18 mouse cellular contexts compared by ENCODE assay signal in the genomic region with DNA sequence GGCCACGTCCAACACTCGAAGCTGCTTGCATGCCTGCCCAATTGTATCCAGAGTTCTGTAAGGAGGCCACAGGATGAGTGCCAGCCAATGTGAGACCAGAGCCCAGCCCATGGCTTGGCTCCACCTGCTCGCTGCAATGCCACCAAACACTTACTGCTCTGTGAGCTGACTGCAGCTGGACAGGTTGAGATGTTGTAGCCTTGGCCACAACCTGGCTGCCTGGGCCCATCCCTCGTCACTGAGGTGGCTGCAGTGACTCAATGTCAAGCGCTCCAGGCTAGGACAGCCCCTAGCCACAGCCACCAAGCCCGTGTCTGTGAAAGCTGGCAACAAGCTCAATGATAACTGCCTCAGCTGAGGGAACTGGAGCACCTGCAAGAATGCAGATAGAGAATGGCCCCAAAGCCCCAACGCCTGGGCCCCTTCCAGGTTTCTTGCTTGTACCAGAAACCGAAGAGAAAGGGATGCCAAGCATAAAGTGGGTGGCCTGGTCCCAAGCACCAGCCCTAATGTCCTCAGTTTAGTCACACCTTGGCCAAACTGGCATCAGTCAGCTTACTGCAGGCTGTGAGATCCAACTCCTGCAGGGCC. TPM values are rescaled to one million over a fixed set of nuclear protein-coding genes. Genes with fewer than 3 reads are reported as not detected.
DNase-seq lines count a peak whose midpoint lies in the region; ATAC-seq and TF ChIP-seq lines count a peak whose summit lies in the region.
"Had no signal": no experiment of that assay in that cellular context is flagged by ENCODE, and none has a peak within 500 bp of the region (broad histone marks: within the 10 kb centered on the region; RNA-seq: fewer than 3 reads in every experiment).

No protein-coding gene starts in this region.

- ATAC-seq in megakaryocyte, adult 5-6 weeks (ENCODE audit: poor library complexity, severe bottlenecking), result no peak
- peak; percentile 60 for ATAC-seq in liver, embryonic 15.5 days (ENCODE audit: insufficient read depth)
- no peak for ATAC-seq in forebrain, embryonic 11.5 days (replicated peaks; ENCODE audit: low FRiP score)
- ATAC-seq: activated CD4-positive, CD25-positive, alpha-beta regulatory T cell, adult 4 months; forebrain, embryonic 16.5 days; hindbrain, postnatal 0 days had no signal

- no peaks in the 10 kb centered on the region for H3K9me3 ChIP-seq in megakaryocyte, embryonic 14.5 days
- peaks cover 3% of the 10 kb centered on the region for H3K9me3 ChIP-seq in erythroblast, embryonic 14.5 days (ENCODE audit: control insufficient read depth, low read length)
- H3K9me3 ChIP-seq in liver, embryonic 15.5 days (replicated peaks), result no peaks in the 10 kb centered on the region
- H3K9me3 ChIP-seq in forebrain, embryonic 11.5 days (ENCODE audit: control insufficient read depth, low read length), result no peaks in the 10 kb centered on the region
- no peaks in the 10 kb centered on the region for H3K9me3 ChIP-seq in midbrain, embryonic 10.5 days (replicated peaks)
- H3K9me3 ChIP-seq: limb, embryonic 10.5 days; lung, embryonic 15.5 days had no signal

- no peak for TF ChIP-seq CTCF in cerebellum, adult 2 months (IDR thresholded peaks at IDR 0.05; ENCODE audit: borderline replicate concordance, insufficient read depth, low read depth, low read length)

- H3K27me3 ChIP-seq in cerebellum, adult 2 months (ENCODE audit: control insufficient read depth, insufficient read depth, low read length), result no peaks in the 10 kb centered on the region
- no peaks in the 10 kb centered on the region for H3K27me3 ChIP-seq in megakaryocyte, embryonic 14.5 days (replicated peaks)
- H3K27me3 ChIP-seq in erythroblast, embryonic 14.5 days (ENCODE audit: control insufficient read depth), result no peaks in the 10 kb centered on the region
- H3K27me3 ChIP-seq in liver, embryonic 15.5 days, result no peaks in the 10 kb centered on the region
- H3K27me3 ChIP-seq in forebrain, embryonic 11.5 days (ENCODE audit: control insufficient read depth, insufficient read depth, low read length), result no peaks in the 10 kb centered on the region
- H3K27me3 ChIP-seq in midbrain, embryonic 10.5 days (ENCODE audit: low read depth, poor library complexity, severe bottlenecking), result no peaks in the 10 kb centered on the region
- H3K27me3 ChIP-seq: lung, embryonic 15.5 days had no signal

- peak overlapping the region; percentile 35; the same call in 1 of the 2 replicates for H3K9ac ChIP-seq in liver, embryonic 15.5 days
- no peak overlapping the region for H3K9ac ChIP-seq in forebrain, embryonic 11.5 days (ENCODE audit: low read length)
- H3K9ac ChIP-seq: lung, embryonic 15.5 days had no signal

- peak; percentile 60 to 69 for DNase-seq in cerebellum, adult 2 months
- no peak for DNase-seq in cerebellum, postnatal 14 days
- DNase-seq in forebrain, embryonic 11.5 days (ENCODE audit: low spot score), result no peak
- no peak for DNase-seq in midbrain, embryonic 10.5 days (ENCODE audit: low spot score)
- DNase-seq: adrenal gland, postnatal 36 days; kidney, adult 9 months; right cerebral cortex, postnatal 14 days had no signal

- peak overlapping the region; percentile 54 for H3K4me2 ChIP-seq in liver, embryonic 15.5 days
- H3K4me2 ChIP-seq in forebrain, embryonic 11.5 days (ENCODE audit: low read depth, low read length, severe bottlenecking), result no peak overlapping the region
- H3K4me2 ChIP-seq: lung, embryonic 15.5 days had no signal

- peaks cover 59% of the 10 kb centered on the region for H3K4me1 ChIP-seq in cerebellum, adult 2 months (ENCODE audit: control insufficient read depth, insufficient read depth, low read length)
- peaks cover 95% of the 10 kb centered on the region for H3K4me1 ChIP-seq in megakaryocyte, embryonic 14.5 days
- H3K4me1 ChIP-seq in erythroblast, embryonic 14.5 days (ENCODE audit: control insufficient read depth), result peaks cover 77% of the 10 kb centered on the region
- H3K4me1 ChIP-seq in liver, embryonic 15.5 days (replicated peaks), result peaks cover 51% of the 10 kb centered on the region
- no peaks in the 10 kb centered on the region for H3K4me1 ChIP-seq in forebrain, embryonic 11.5 days (replicated peaks; ENCODE audit: control insufficient read depth, insufficient read depth, low read length)
- 0 out of 2 replicates have a peak, but pooled peaks cover 4% of the 10 kb centered on the region for H3K4me1 ChIP-seq in midbrain, embryonic 10.5 days
- H3K4me1 ChIP-seq: limb, embryonic 10.5 days had no signal

- no peak for TF ChIP-seq POLR2A in cerebellum, adult 2 months (IDR thresholded peaks at IDR 0.05; ENCODE audit: borderline replicate concordance, insufficient read depth, low read length)

- peaks cover 99% of the 10 kb centered on the region for H3K36me3 ChIP-seq in megakaryocyte, embryonic 14.5 days (replicated peaks; ENCODE audit: low read length)
- peaks cover 100% of the 10 kb centered on the region for H3K36me3 ChIP-seq in erythroblast, embryonic 14.5 days (ENCODE audit: control insufficient read depth)
- peaks cover 100% of the 10 kb centered on the region for H3K36me3 ChIP-seq in liver, embryonic 15.5 days (replicated peaks)
- H3K36me3 ChIP-seq in forebrain, embryonic 11.5 days (ENCODE audit: control insufficient read depth, insufficient read depth, low read length), result peaks cover under 1% of the 10 kb centered on the region; the same call in 1 of the 2 replicates
- peaks cover 98% of the 10 kb centered on the region for H3K36me3 ChIP-seq in midbrain, embryonic 10.5 days

- H3K27ac ChIP-seq in cerebellum, adult 2 months (ENCODE audit: insufficient read depth, low read length), result no peak overlapping the region
- H3K27ac ChIP-seq in liver, embryonic 15.5 days (replicated peaks), result peak overlapping the region; percentile 60
- no peak overlapping the region for H3K27ac ChIP-seq in forebrain, embryonic 11.5 days (ENCODE audit: low read depth, low read length)
- H3K27ac ChIP-seq in midbrain, embryonic 10.5 days (replicated peaks), result no peak overlapping the region
- H3K27ac ChIP-seq: gastrocnemius, adult 2 months; hindbrain, postnatal 0 days; limb, embryonic 10.5 days; lung, embryonic 15.5 days had no signal

- 42% methylated on average over 8 of the region's 8 CpGs for WGBS in cerebellum, adult 2 months
- WGBS in liver, embryonic 15.5 days (ENCODE audit: insufficient replicate concordance), result 52% methylated on average over 8 of the region's 8 CpGs
- WGBS in forebrain, embryonic 11.5 days, result 84% methylated on average over 8 of the region's 8 CpGs
- WGBS in midbrain, embryonic 10.5 days, result 95% methylated on average over 8 of the region's 8 CpGs

- no peak overlapping the region for H3K4me3 ChIP-seq in cerebellum, adult 2 months (replicated peaks; ENCODE audit: insufficient read depth, low read depth, low read length)
- H3K4me3 ChIP-seq in megakaryocyte, embryonic 14.5 days (replicated peaks), result peak overlapping the region; percentile 59
- peak overlapping the region; percentile 16 for H3K4me3 ChIP-seq in erythroblast, embryonic 14.5 days (replicated peaks)
- H3K4me3 ChIP-seq in liver, embryonic 15.5 days (replicated peaks), result no peak overlapping the region
- no peak overlapping the region for H3K4me3 ChIP-seq in forebrain, embryonic 11.5 days (ENCODE audit: low read depth, low read length)
- H3K4me3 ChIP-seq in midbrain, embryonic 10.5 days, result no peak overlapping the region
- H3K4me3 ChIP-seq: gastrocnemius, adult 2 months; limb, embryonic 10.5 days; lung, embryonic 15.5 days; myocyte had no signal

RNA-seq across cellular contexts. Expression of a gene that starts 7.6 kb away (rescaled TPM):
- polyA plus RNA-seq in cerebellum, adult 2 months (2012; rRNA removed), result 12.4 and 15.2 TPM in 2 replicates
- 0.63 TPM in 1 of 2 replicates, not detected in the other for polyA plus RNA-seq in megakaryocyte, embryonic 14.5 days (2012; ENCODE audit: insufficient read depth, low replicate concordance)
- total RNA-seq in megakaryocyte, adult 5-6 weeks (2015), result 0.46 and 0.58 TPM in 2 replicates
- 0.20 and 0.51 TPM in 2 replicates for total RNA-seq in megakaryocyte, adult 5-6 weeks (2017)
- polyA plus RNA-seq in erythroblast, embryonic 14.5 days (2012), result 0.97 and 1.1 TPM in 2 replicates
- 3.4 and 4.4 TPM in 2 replicates for polyA plus RNA-seq in liver, embryonic 15.5 days (2015; fragmentation: Nextera tagmentation; extraction: Ambion mirVana)
- polyA plus RNA-seq in forebrain, embryonic 11.5 days (2014; fragmentation: Nextera tagmentation; extraction: Ambion mirVana), result 2.4 and 2.6 TPM in 2 replicates
- polyA plus RNA-seq in midbrain, embryonic 10.5 days (2016; fragmentation: Nextera tagmentation; extraction: Ambion mirVana), result 1.3 and 1.5 TPM in 2 replicates

RNA-seq across cellular contexts. Expression of a gene that starts 13.1 kb away (rescaled TPM):
- 5.0 and 6.3 TPM in 2 replicates for polyA plus RNA-seq in cerebellum, adult 2 months (2012; rRNA removed)
- polyA plus RNA-seq in megakaryocyte, embryonic 14.5 days (2012; ENCODE audit: insufficient read depth, low replicate concordance), result 13.0 and 15.5 TPM in 2 replicates
- total RNA-seq in megakaryocyte, adult 5-6 weeks (2015), result 0.89 and 1.8 TPM in 2 replicates
- total RNA-seq in megakaryocyte, adult 5-6 weeks (2017), result 1.7 and 3.1 TPM in 2 replicates
- polyA plus RNA-seq in erythroblast, embryonic 14.5 days (2012), result 2.5 and 3.1 TPM in 2 replicates
- polyA plus RNA-seq in liver, embryonic 15.5 days (2015; fragmentation: Nextera tagmentation; extraction: Ambion mirVana), result 10.4 and 11.8 TPM in 2 replicates
- 2.0 TPM in 2 replicates for polyA plus RNA-seq in forebrain, embryonic 11.5 days (2014; fragmentation: Nextera tagmentation; extraction: Ambion mirVana)
- polyA plus RNA-seq in midbrain, embryonic 10.5 days (2016; fragmentation: Nextera tagmentation; extraction: Ambion mirVana), result 1.2 and 1.7 TPM in 2 replicates

RNA-seq across cellular contexts. Expression of a gene that starts 13.2 kb away (rescaled TPM):
- 106 and 110 TPM in 2 replicates for polyA plus RNA-seq in cerebellum, adult 2 months (2012; rRNA removed)
- polyA plus RNA-seq in megakaryocyte, embryonic 14.5 days (2012; ENCODE audit: insufficient read depth, low replicate concordance), result 61.6 and 71.6 TPM in 2 replicates
- 65.7 and 72.3 TPM in 2 replicates for total RNA-seq in megakaryocyte, adult 5-6 weeks (2015)
- total RNA-seq in megakaryocyte, adult 5-6 weeks (2017), result 33.0 and 40.9 TPM in 2 replicates
- polyA plus RNA-seq in erythroblast, embryonic 14.5 days (2012), result 3.4 and 3.5 TPM in 2 replicates
- 91.2 and 91.8 TPM in 2 replicates for polyA plus RNA-seq in liver, embryonic 15.5 days (2015; fragmentation: Nextera tagmentation; extraction: Ambion mirVana)
- polyA plus RNA-seq in forebrain, embryonic 11.5 days (2014; fragmentation: Nextera tagmentation; extraction: Ambion mirVana), result 80.7 and 85.0 TPM in 2 replicates
- 105 and 106 TPM in 2 replicates for polyA plus RNA-seq in midbrain, embryonic 10.5 days (2016; fragmentation: Nextera tagmentation; extraction: Ambion mirVana)

RNA-seq across cellular contexts. Expression of a gene that starts 15.5 kb away (rescaled TPM):
- polyA plus RNA-seq in cerebellum, adult 2 months (2012; rRNA removed), result 81.6 and 91.5 TPM in 2 replicates
- 39.4 and 41.2 TPM in 2 replicates for polyA plus RNA-seq in megakaryocyte, embryonic 14.5 days (2012; ENCODE audit: insufficient read depth, low replicate concordance)
- 75.8 and 76.8 TPM in 2 replicates for total RNA-seq in megakaryocyte, adult 5-6 weeks (2015)
- 26.9 and 33.7 TPM in 2 replicates for total RNA-seq in megakaryocyte, adult 5-6 weeks (2017)
- polyA plus RNA-seq in erythroblast, embryonic 14.5 days (2012), result 30.0 and 45.9 TPM in 2 replicates
- polyA plus RNA-seq in liver, embryonic 15.5 days (2015; fragmentation: Nextera tagmentation; extraction: Ambion mirVana), result 197 and 211 TPM in 2 replicates
- 122 and 135 TPM in 2 replicates for polyA plus RNA-seq in forebrain, embryonic 11.5 days (2014; fragmentation: Nextera tagmentation; extraction: Ambion mirVana)
- polyA plus RNA-seq in midbrain, embryonic 10.5 days (2016; fragmentation: Nextera tagmentation; extraction: Ambion mirVana), result 117 and 124 TPM in 2 replicates

RNA-seq across cellular contexts. Expression of a gene that starts 17.1 kb away (rescaled TPM):
- 17.0 and 20.0 TPM in 2 replicates for polyA plus RNA-seq in cerebellum, adult 2 months (2012; rRNA removed)
- 76.3 and 141 TPM in 2 replicates for polyA plus RNA-seq in megakaryocyte, embryonic 14.5 days (2012; ENCODE audit: insufficient read depth, low replicate concordance)
- total RNA-seq in megakaryocyte, adult 5-6 weeks (2015), result 0.09 and 0.25 TPM in 2 replicates
- total RNA-seq in megakaryocyte, adult 5-6 weeks (2017), result 0.26 TPM in 1 of 2 replicates, not detected in the other
- 1.6 and 1.7 TPM in 2 replicates for polyA plus RNA-seq in erythroblast, embryonic 14.5 days (2012)
- polyA plus RNA-seq in liver, embryonic 15.5 days (2015; fragmentation: Nextera tagmentation; extraction: Ambion mirVana), result 6.0 and 6.7 TPM in 2 replicates
- polyA plus RNA-seq in forebrain, embryonic 11.5 days (2014; fragmentation: Nextera tagmentation; extraction: Ambion mirVana), result 10.3 TPM in 2 replicates
- polyA plus RNA-seq in midbrain, embryonic 10.5 days (2016; fragmentation: Nextera tagmentation; extraction: Ambion mirVana), result 10.2 and 11.4 TPM in 2 replicates

Comparison
In these comparisons a context has a peak if more than half of its experiments do, and no peak if none do; other contexts are left out.
1. DNase-seq: peak in cerebellum, adult 2 months (2 of 2); none in cerebellum, postnatal 14 days (0 of 2), forebrain, embryonic 11.5 days (single experiment) and midbrain, embryonic 10.5 days (single experiment).
2. H3K4me3 ChIP-seq: peak in megakaryocyte, embryonic 14.5 days (single experiment) and erythroblast, embryonic 14.5 days (single experiment); none in cerebellum, adult 2 months (single experiment), liver, embryonic 15.5 days (single experiment), forebrain, embryonic 11.5 days (single experiment) and midbrain, embryonic 10.5 days (single experiment).
3. RNA of a gene that starts 13.2 kb away (polyA plus RNA-seq): 106 to 110 TPM in cerebellum, adult 2 months, 105 to 106 TPM in midbrain, embryonic 10.5 days, 91.2 to 91.8 TPM in liver, embryonic 15.5 days, 80.7 to 85.0 TPM in forebrain, embryonic 11.5 days and 61.6 to 71.6 TPM in megakaryocyte, embryonic 14.5 days; 3.4 to 3.5 TPM in erythroblast, embryonic 14.5 days; every median in the first group is over 10 times any median in the second.